Mouse (Mus musculus) urinary bladder, postnatal 36 days (tissue): ENCODE data around the gene Zfp426.

ENCODE experiments used
- DNase-seq, 2 experiments: peaks; one replicate each; pipeline ENCODE4 v3.0.0; 2022; ENCODE audit warnings: low spot score in 2 of 2, mixed read lengths in 1 of 2

The Zfp426 gene

DNA sequence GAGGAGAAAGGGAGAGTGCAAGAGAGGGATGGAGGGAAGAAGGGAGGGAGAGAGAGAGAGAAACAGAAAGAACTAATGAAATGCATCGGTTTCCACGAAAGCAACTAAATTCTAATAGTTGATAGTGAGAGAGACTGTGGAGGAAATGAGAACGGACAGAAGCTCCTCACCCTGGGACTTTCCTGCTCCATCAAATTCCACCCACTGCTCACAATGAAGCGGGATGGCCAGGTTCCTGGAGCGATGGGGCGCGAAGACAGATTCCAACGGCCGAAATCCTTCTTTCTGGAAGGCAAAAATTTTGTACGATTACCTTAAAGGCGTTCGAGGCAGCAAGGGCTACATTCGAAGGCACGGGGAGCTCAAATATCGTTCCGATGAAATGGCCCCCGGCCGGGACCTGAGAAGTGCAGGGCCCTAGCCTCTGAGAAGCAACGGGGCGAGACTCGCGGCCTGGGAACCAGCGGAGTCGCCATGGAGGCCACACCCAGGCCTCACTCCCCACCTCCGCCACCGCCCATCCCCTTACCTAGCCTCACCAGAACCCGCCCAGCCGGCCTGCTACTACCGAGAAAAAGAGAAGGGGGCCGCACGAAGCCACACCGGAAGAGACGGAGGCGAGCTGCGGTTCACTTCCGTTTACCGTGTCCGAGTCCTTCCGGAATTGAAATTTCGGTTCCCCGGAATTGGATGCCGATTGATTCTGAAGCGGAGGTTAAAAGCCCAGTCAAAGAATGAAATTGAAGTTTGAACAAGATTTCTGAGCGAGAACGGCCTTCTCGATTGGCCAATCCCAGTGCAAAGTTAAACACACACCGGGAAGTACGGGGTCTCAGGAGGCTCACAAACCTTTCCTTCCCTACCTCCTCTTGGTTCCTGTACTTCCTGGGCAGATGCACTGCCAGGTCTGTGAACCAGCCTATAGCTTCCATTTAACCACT lies 32.9 kb downstream of the Zfp426 start, which contains the start of gene Zfp26:
Gene Zfp26 (minus strand): TSS at position 786 of the 941 bp plus-strand sequence.
- peak; percentile 68 to 81 for DNase-seq

GRCm38 (mm10) chr9:20453647-20454046 lies 38.9 kb downstream of the Zfp426 start:
- DNase-seq: no peak

DNA sequence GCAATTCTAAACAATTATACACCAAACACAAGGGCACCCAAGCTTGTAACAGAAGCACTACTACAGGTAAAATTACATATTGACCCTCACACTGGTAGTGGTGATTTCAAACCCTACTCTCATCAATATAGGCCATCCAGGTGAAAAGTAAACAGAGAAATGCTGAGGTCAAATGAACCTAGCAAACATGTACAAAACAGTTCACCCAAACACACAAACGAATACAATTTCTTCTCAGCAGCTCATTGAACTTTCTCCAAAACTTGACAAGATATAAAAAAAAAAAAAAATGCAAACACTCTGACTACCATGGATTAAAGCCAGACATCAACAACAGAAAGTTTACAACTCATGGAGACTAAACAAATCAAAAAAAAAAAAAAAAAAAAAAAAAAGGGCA lies 41.1 kb downstream of the Zfp426 start:
- no peak for DNase-seq

DNA sequence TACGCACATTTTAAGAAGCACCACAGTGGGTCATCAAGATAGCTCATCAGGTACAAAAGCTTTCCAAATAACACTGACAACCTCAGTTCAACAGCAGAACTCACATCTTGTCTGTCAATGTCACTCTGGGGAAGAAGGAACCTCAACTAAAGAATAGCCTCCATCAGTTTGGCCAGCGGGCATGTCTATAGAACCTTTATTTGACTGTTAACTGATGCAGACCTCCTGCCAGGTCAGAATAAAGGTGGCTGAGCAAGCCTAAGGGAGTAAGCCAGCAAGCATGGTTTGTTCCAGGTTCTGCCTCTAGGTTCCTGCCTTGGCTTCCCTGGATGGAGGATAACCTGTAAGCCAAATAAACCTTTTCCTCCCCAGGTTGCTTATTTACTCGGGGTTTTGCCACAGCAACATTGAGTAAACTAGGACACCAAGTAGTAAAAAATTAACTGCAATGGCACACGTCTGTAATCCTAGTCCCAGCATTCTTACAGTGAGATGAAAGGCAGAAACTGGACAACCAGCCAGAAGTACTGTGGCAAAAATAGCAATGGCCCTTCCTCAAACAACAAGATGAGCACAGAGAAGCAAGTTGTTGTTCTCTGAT lies 49.3 kb downstream of the Zfp426 start:
- DNase-seq: no peak

GRCm38 (mm10) chr9:20430004-20430403 lies 62.5 kb downstream of the Zfp426 start:
- DNase-seq: no peak
